Mouse (Mus musculus): Measurements from ENCODE around the gene Mtln. TPM values are rescaled to one million over a fixed set of nuclear protein-coding genes. Genes with fewer than 3 reads are reported as not detected.

Mtln gene
- polyA plus RNA-seq, 1 experiment from 2014 or later = 30.6 TPM

- Histone ChIP-seq H3K27ac (no peak overlapping the region), H3K4me3 (no peak overlapping the region), H3K36me3 (peaks cover 13% of the 10 kb centered on the region), H3K9me3 (no peaks in the 10 kb centered on the region), H3K4me2 (no peak overlapping the region), H3K9ac (no peak overlapping the region), H3K4me1 (no peaks in the 10 kb centered on the region), H3K27me3 (no peaks in the 10 kb centered on the region)
- 73% methylated on average over 11 of the region's 11 CpGs for WGBS
- ATAC-seq (ENCODE audit: insufficient number of reproducible peaks, insufficient read depth, low FRiP score, low TSS enrichment, low read depth) = no peak
Measured at GRCm38 (mm10) chr2:127751849-127752610, 40.3 kb downstream of the Mtln start.

- ATAC-seq (ENCODE audit: insufficient number of reproducible peaks, insufficient read depth, low FRiP score, low TSS enrichment, low read depth) = no peak
- Histone ChIP-seq H3K9me3 (no peaks in the 10 kb centered on the region), H3K27me3 (no peaks in the 10 kb centered on the region), H3K27ac (no peak overlapping the region), H3K9ac (no peak overlapping the region), H3K4me3 (no peak overlapping the region), H3K4me1 (no peaks in the 10 kb centered on the region), H3K36me3 (peaks cover 11% of the 10 kb centered on the region; the same call in 1 of the 2 replicates), H3K4me2 (no peak overlapping the region)
- WGBS = 63% methylated on average over 1 of the region's 1 CpGs
Measured at GRCm38 (mm10) chr2:127749376-127749775, 42.9 kb downstream of the Mtln start.

- Histone ChIP-seq H3K9me3 (no peaks in the 10 kb centered on the region), H3K4me3 (no peak overlapping the region), H3K27ac (no peak overlapping the region), H3K27me3 (no peaks in the 10 kb centered on the region), H3K36me3 (peaks cover 11% of the 10 kb centered on the region; the same call in 1 of the 2 replicates), H3K4me1 (no peaks in the 10 kb centered on the region), H3K9ac (no peak overlapping the region), H3K4me2 (no peak overlapping the region)
- 66% methylated on average over 7 of the region's 7 CpGs for WGBS
- no peak for ATAC-seq (ENCODE audit: insufficient number of reproducible peaks, insufficient read depth, low FRiP score, low TSS enrichment, low read depth)
Measured at GRCm38 (mm10) chr2:127748316-127748715, 44.0 kb downstream of the Mtln start.

GRCm38 (mm10) chr2:127742637-127743036 lies 49.7 kb downstream of the Mtln start:
- Histone ChIP-seq H3K9ac (no peak overlapping the region), H3K4me3 (no peak overlapping the region), H3K36me3 (peaks cover 21% of the 10 kb centered on the region; the same call in 1 of the 2 replicates), H3K27ac (no peak overlapping the region), H3K4me2 (no peak overlapping the region), H3K27me3 (no peaks in the 10 kb centered on the region), H3K4me1 (no peaks in the 10 kb centered on the region), H3K9me3 (no peaks in the 10 kb centered on the region)
- WGBS = 70% methylated on average over 3 of the region's 3 CpGs
- no peak for ATAC-seq (ENCODE audit: insufficient number of reproducible peaks, insufficient read depth, low FRiP score, low TSS enrichment, low read depth)

Other genes starting within 250 kb of the Mtln start
- gene Zfp661, start 205.4 kb downstream of the Mtln start, polyA plus RNA-seq (2015; fragmentation: Nextera tagmentation; extraction: Ambion mirVana) = 6.0 and 6.8 TPM in 2 replicates
- gene Mrps5, start 205.3 kb downstream of the Mtln start, polyA plus RNA-seq (2015; fragmentation: Nextera tagmentation; extraction: Ambion mirVana) = 135 and 137 TPM in 2 replicates
- gene Mal, start 135.8 kb downstream of the Mtln start, polyA plus RNA-seq (2015; fragmentation: Nextera tagmentation; extraction: Ambion mirVana) = 1.9 and 2.1 TPM in 2 replicates
- gene Mall, start 62.6 kb downstream of the Mtln start, polyA plus RNA-seq (2015; fragmentation: Nextera tagmentation; extraction: Ambion mirVana) = 6.4 and 7.6 TPM in 2 replicates
- gene Nphp1, start 3.6 kb downstream of the Mtln start, polyA plus RNA-seq (2015; fragmentation: Nextera tagmentation; extraction: Ambion mirVana) = 28.4 and 31.3 TPM in 2 replicates
- 52.3 and 54.2 TPM in 2 replicates for gene Bub1, start 39.4 kb upstream of the Mtln start, polyA plus RNA-seq (2015; fragmentation: Nextera tagmentation; extraction: Ambion mirVana)
- gene Acoxl, start 46.4 kb upstream of the Mtln start, polyA plus RNA-seq (2015; fragmentation: Nextera tagmentation; extraction: Ambion mirVana) = not detected in 2 replicates